Mouse (Mus musculus) neural tube, embryonic 12.5 days (tissue): ENCODE measurements around the gene AU040320. TPM values are rescaled to one million over a fixed set of nuclear protein-coding genes. Genes with fewer than 3 reads are reported as not detected.

Source experiments
- ATAC-seq: fragments of 200-750 bp; cut with Nextera tagmentation; 2 replicates; pipeline ENCODE4 v1.8.0; 2017; ENCODE audit warnings: low read depth, mild to moderate bottlenecking, moderate TSS enrichment, moderate library complexity; ENCODE audit not compliant: low FRiP score
- H3K27ac ChIP-seq: fragments of 300-500 bp; sonication (generic); 2 replicates; pipeline ENCODE4 v1.5.1; 2016
- H3K27me3 ChIP-seq: fragments of 300-500 bp; sonication (generic); replicated peaks from 2 replicates; pipeline ENCODE4 v1.6.1; 2016; ENCODE audit warnings: mild to moderate bottlenecking
- H3K36me3 ChIP-seq: fragments of 300-500 bp; sonication (generic); 2 replicates; pipeline ENCODE4 v1.6.1; 2016; ENCODE audit warnings: mild to moderate bottlenecking
- H3K4me1 ChIP-seq: fragments of 300-500 bp; sonication (generic); 2 replicates; pipeline ENCODE4 v1.6.1; 2016
- H3K4me2 ChIP-seq: fragments of 300-500 bp; sonication (generic); replicated peaks from 2 replicates; pipeline ENCODE4 v1.6.1; 2016; ENCODE audit warnings: mild to moderate bottlenecking
- H3K4me3 ChIP-seq: fragments of 300-500 bp; sonication (generic); 2 replicates; pipeline ENCODE4 v1.5.1; 2016
- H3K9ac ChIP-seq: fragments of 300-500 bp; sonication (generic); 2 replicates; pipeline ENCODE4 v1.6.1; 2016; ENCODE audit warnings: mild to moderate bottlenecking
- H3K9me3 ChIP-seq: fragments of 300-500 bp; sonication (generic); 2 replicates; pipeline ENCODE4 v1.6.1; 2016; ENCODE audit warnings: mild to moderate bottlenecking
- WGBS: fragments of 180-500 bp; shearing (Covaris S2); methylation state at CpG from one replicate; pipeline ENCODE4 v1.1.7; 2016; 5-methylcytosine and 5-hydroxymethylcytosine counted together
- polyA plus RNA-seq: library from polyadenylated mRNA; unstranded; fragments of >200 nt; fragmentation: Nextera tagmentation; extraction: Ambion mirVana; gene quantifications from 2 replicates; pipeline ENCODE4 v1.2.1, GENCODE M21; 2016

The AU040320 gene
- polyA plus RNA-seq, 1 experiment from 2014 or later = 39.6 TPM

- WGBS = 24% methylated on average over 10 of the region's 10 CpGs
- Histone ChIP-seq H3K4me2 (no peak overlapping the region), H3K9ac (no peak overlapping the region), H3K27me3 (peaks cover 51% of the 10 kb centered on the region), H3K4me1 (peaks cover 10% of the 10 kb centered on the region), H3K9me3 (no peaks in the 10 kb centered on the region), H3K27ac (no peak overlapping the region), H3K36me3 (peaks cover 17% of the 10 kb centered on the region), H3K4me3 (no peak overlapping the region)
- ATAC-seq = no peak
Observed at GRCm38 (mm10) chr4:126739966-126740676, 13.2 kb upstream of the AU040320 start.

GRCm38 (mm10) chr4:126741448-126741847 is 11.9 kb upstream of the AU040320 start:
- 6% methylated on average over 12 of the region's 12 CpGs for WGBS
- H3K27me3 ChIP-seq = peaks cover 38% of the 10 kb centered on the region
- no peaks in the 10 kb centered on the region for H3K9me3 ChIP-seq
- peaks cover 28% of the 10 kb centered on the region for H3K36me3 ChIP-seq
- H3K9ac ChIP-seq = no peak overlapping the region
- H3K4me3 ChIP-seq = no peak overlapping the region
- 0 out of 2 replicates have a peak overlapping the region, but pooled peaks have one; percentile 25 for H3K4me2 ChIP-seq
- H3K27ac ChIP-seq = no peak overlapping the region
- no peaks in the 10 kb centered on the region; the same call in none of the 2 replicates for H3K4me1 ChIP-seq
- peak; percentile 67 for ATAC-seq

GRCm38 (mm10) chr4:126742976-126743375 is 10.4 kb upstream of the AU040320 start:
- no peak overlapping the region for H3K4me3 ChIP-seq
- no peak overlapping the region for H3K9ac ChIP-seq
- peaks cover 40% of the 10 kb centered on the region for H3K36me3 ChIP-seq
- H3K27ac ChIP-seq = no peak overlapping the region
- no peaks in the 10 kb centered on the region; the same call in none of the 2 replicates for H3K4me1 ChIP-seq
- H3K4me2 ChIP-seq = no peak overlapping the region
- H3K9me3 ChIP-seq = no peaks in the 10 kb centered on the region
- peaks cover 22% of the 10 kb centered on the region for H3K27me3 ChIP-seq
- 52% methylated on average over 2 of the region's 2 CpGs for WGBS
- no peak for ATAC-seq

GRCm38 (mm10) chr4:126743713-126744112 is 9.6 kb upstream of the AU040320 start:
- WGBS = 12% methylated on average over 11 of the region's 11 CpGs
- H3K9ac ChIP-seq = no peak overlapping the region

GRCm38 (mm10) chr4:126744831-126745230 is 8.5 kb upstream of the AU040320 start:
- peaks cover 10% of the 10 kb centered on the region for H3K27me3 ChIP-seq

More at GRCm38 (mm10) chr4:126743713-126744112, 9.6 kb upstream of the AU040320 start:
- H3K36me3 ChIP-seq = peaks cover 46% of the 10 kb centered on the region
- no peak overlapping the region for H3K4me2 ChIP-seq
- H3K27ac ChIP-seq = no peak overlapping the region
- no peaks in the 10 kb centered on the region; the same call in none of the 2 replicates for H3K4me1 ChIP-seq
- H3K9me3 ChIP-seq = no peaks in the 10 kb centered on the region
- no peak overlapping the region for H3K4me3 ChIP-seq
- ATAC-seq = no peak
- H3K27me3 ChIP-seq = peaks cover 15% of the 10 kb centered on the region

GRCm38 (mm10) chr4:126745506-126746193 is 7.7 kb upstream of the AU040320 start:
- H3K27me3 ChIP-seq = peaks cover 10% of the 10 kb centered on the region
- no peak for ATAC-seq
- WGBS = 37% methylated on average over 13 of the region's 13 CpGs
- no peak overlapping the region for H3K9ac ChIP-seq
- H3K9me3 ChIP-seq = no peaks in the 10 kb centered on the region
- H3K4me1 ChIP-seq = peaks cover 15% of the 10 kb centered on the region
- no peak overlapping the region for H3K4me2 ChIP-seq
- peaks cover 63% of the 10 kb centered on the region for H3K36me3 ChIP-seq
- H3K4me3 ChIP-seq = no peak overlapping the region
- H3K27ac ChIP-seq = no peak overlapping the region

More at GRCm38 (mm10) chr4:126744831-126745230, 8.5 kb upstream of the AU040320 start:
- Histone ChIP-seq H3K9me3 (no peaks in the 10 kb centered on the region), H3K9ac (no peak overlapping the region), H3K36me3 (peaks cover 56% of the 10 kb centered on the region), H3K4me2 (no peak overlapping the region), H3K4me1 (peaks cover 8% of the 10 kb centered on the region), H3K4me3 (no peak overlapping the region), H3K27ac (no peak overlapping the region)
- 89% methylated on average over 14 of the region's 14 CpGs for WGBS
- ATAC-seq = no peak

GRCm38 (mm10) chr4:126746194-126746840 is 7.0 kb upstream of the AU040320 start:
- ATAC-seq = no peak
- Histone ChIP-seq H3K36me3 (peaks cover 63% of the 10 kb centered on the region), H3K4me1 (peaks cover 21% of the 10 kb centered on the region), H3K27me3 (peaks cover 10% of the 10 kb centered on the region), H3K4me2 (no peak overlapping the region), H3K4me3 (no peak overlapping the region), H3K27ac (no peak overlapping the region), H3K9ac (no peak overlapping the region), H3K9me3 (no peaks in the 10 kb centered on the region)
- WGBS = 89% methylated on average over 10 of the region's 10 CpGs

GRCm38 (mm10) chr4:126748381-126748780 is 5.0 kb upstream of the AU040320 start:
- no peak overlapping the region for H3K27ac ChIP-seq
- no peak overlapping the region for H3K4me2 ChIP-seq
- H3K4me3 ChIP-seq = no peak overlapping the region
- peaks cover 63% of the 10 kb centered on the region for H3K36me3 ChIP-seq
- H3K9ac ChIP-seq = 0 out of 2 replicates have a peak overlapping the region, but pooled peaks have one; percentile 6
- H3K9me3 ChIP-seq = no peaks in the 10 kb centered on the region
- WGBS = 95% methylated on average over 8 of the region's 8 CpGs
- ATAC-seq = no peak
- H3K4me1 ChIP-seq = peaks cover 34% of the 10 kb centered on the region
- peaks cover 6% of the 10 kb centered on the region; the same call in 1 of the 2 replicates for H3K27me3 ChIP-seq

GRCm38 (mm10) chr4:126749553-126749952 is 3.8 kb upstream of the AU040320 start:
- Histone ChIP-seq H3K9me3 (no peaks in the 10 kb centered on the region), H3K4me3 (no peak overlapping the region), H3K27me3 (0 out of 2 replicates have a peak, but pooled peaks cover 5% of the 10 kb centered on the region), H3K4me1 (peaks cover 40% of the 10 kb centered on the region), H3K27ac (no peak overlapping the region), H3K36me3 (peaks cover 53% of the 10 kb centered on the region), H3K4me2 (0 out of 2 replicates have a peak overlapping the region, but pooled peaks have one; percentile 16), H3K9ac (no peak overlapping the region)
- no peak for ATAC-seq
- WGBS = 87% methylated on average over 11 of the region's 11 CpGs

- 93% methylated on average over 26 of the region's 26 CpGs for WGBS
- no peak overlapping the region for H3K27ac ChIP-seq
- peaks cover 47% of the 10 kb centered on the region for H3K36me3 ChIP-seq
- H3K4me2 ChIP-seq = 0 out of 2 replicates have a peak overlapping the region, but pooled peaks have one; percentile 16
- H3K4me3 ChIP-seq = no peak overlapping the region
- H3K27me3 ChIP-seq = no peaks in the 10 kb centered on the region
- no peak for ATAC-seq
- H3K9ac ChIP-seq = 0 out of 2 replicates have a peak overlapping the region, but pooled peaks have one; percentile 21
- peaks cover 46% of the 10 kb centered on the region for H3K4me1 ChIP-seq
- H3K9me3 ChIP-seq = no peaks in the 10 kb centered on the region
Observed at GRCm38 (mm10) chr4:126750046-126750683, 3.2 kb upstream of the AU040320 start.

- ATAC-seq = no peak
- Histone ChIP-seq H3K27me3 (no peaks in the 10 kb centered on the region), H3K9ac (no peak overlapping the region), H3K9me3 (no peaks in the 10 kb centered on the region), H3K4me3 (no peak overlapping the region), H3K36me3 (peaks cover 40% of the 10 kb centered on the region), H3K4me2 (peak overlapping the region; percentile 84), H3K4me1 (peaks cover 46% of the 10 kb centered on the region), H3K27ac (no peak overlapping the region)
- WGBS = 84% methylated on average over 8 of the region's 8 CpGs
Observed at GRCm38 (mm10) chr4:126750863-126751555, 2.3 kb upstream of the AU040320 start.
